Mouse (Mus musculus) bone marrow, adult 2 months (tissue): ENCODE data around the gene Rgma.

Experiments used
- CTCF ChIP-seq: fragments of 200-500 bp; IDR thresholded peaks from 2 replicates; pipeline ENCODE4 v1.5.1; 2011; ENCODE audit warnings: low read length, control low read depth; ENCODE audit not compliant: control insufficient read depth, insufficient read depth
- POLR2A ChIP-seq: fragments of 200-500 bp; IDR thresholded peaks from 2 replicates; pipeline ENCODE4 v1.6.1; 2011; ENCODE audit warnings: low read depth, mild to moderate bottlenecking, control low read depth, low read length, borderline replicate concordance; ENCODE audit not compliant: control insufficient read depth

DNA sequence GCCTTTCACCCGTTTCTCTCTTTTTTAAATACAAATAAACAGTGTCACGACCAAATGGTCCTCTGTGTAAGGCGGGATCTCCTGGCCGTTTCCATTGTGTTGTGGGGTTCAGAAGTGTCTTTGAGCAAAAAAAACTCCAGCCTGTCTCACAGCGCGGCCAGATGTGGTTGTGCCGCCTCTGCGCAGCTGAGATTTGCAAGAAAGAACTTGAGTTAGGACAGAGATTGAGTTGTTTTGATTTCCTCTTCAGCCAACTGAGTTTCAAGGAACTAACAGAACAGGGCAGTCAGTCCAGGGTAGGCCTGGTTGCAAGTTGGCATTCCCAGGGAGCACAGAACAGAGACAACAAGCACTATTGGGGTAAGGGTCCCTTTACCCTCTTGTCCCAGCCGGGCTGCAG lies 17.1 kb downstream of the Rgma start:
- no peak for TF ChIP-seq POLR2A
- no peak for TF ChIP-seq CTCF
